Mouse (Mus musculus) CH12.LX (cell line): ENCODE measurements at regions not wholly inside any gene's neighbourhood (a gene's known extent, or its start where the extent isn't known, plus 50 kb on each side); places are given as distances from the start of the nearest gene placed in this dataset.

Experiments used
- CTCF ChIP-seq, 2 experiments: IDR thresholded peaks in 1 of 2; conservative IDR thresholded peaks in 1 of 2; 2 replicates each; pipeline ENCODE4 v1.5.1; 2011 to 2012; ENCODE audit warnings: low read depth in 2 of 2, low read length in 2 of 2, improper control_type of control experiment in 1 of 2, inconsistent platforms in 1 of 2, mild to moderate bottlenecking in 1 of 2, moderate library complexity in 1 of 2
- EP300 ChIP-seq: IDR thresholded peaks from 2 replicates; pipeline ENCODE4 v1.6.1; 2011; ENCODE audit warnings: low read length, improper control_type of control experiment
- JUND ChIP-seq: conservative IDR thresholded peaks from 2 replicates; pipeline ENCODE4 v1.6.1; 2011; ENCODE audit warnings: low read depth, low read length, improper control_type of control experiment
- MXI1 ChIP-seq: IDR thresholded peaks from 2 replicates; pipeline ENCODE4 v1.6.1; 2011; ENCODE audit warnings: mild to moderate bottlenecking, low read depth, low read length, improper control_type of control experiment
- NRF1 ChIP-seq: IDR thresholded peaks from 2 replicates; pipeline ENCODE4 v1.6.1; 2014; ENCODE audit warnings: low read depth, mild to moderate bottlenecking, inconsistent platforms, low read length, improper control_type of control experiment, moderate library complexity
- POLR2A ChIP-seq: IDR thresholded peaks from 2 replicates; pipeline ENCODE4 v1.6.1; 2011; ENCODE audit warnings: low read depth, mild to moderate bottlenecking, improper control_type of control experiment, low read length
- POLR2AphosphoS2 ChIP-seq: IDR thresholded peaks from 2 replicates; pipeline ENCODE4 v1.6.1; 2011; ENCODE audit warnings: low read depth, low read length, improper control_type of control experiment
- SIN3A ChIP-seq: IDR thresholded peaks from 2 replicates; pipeline ENCODE4 v1.6.1; 2012; ENCODE audit warnings: low read length, improper control_type of control experiment, inconsistent platforms
- ZKSCAN1 ChIP-seq: IDR thresholded peaks from 2 replicates; pipeline ENCODE4 v1.6.1; 2012; ENCODE audit warnings: low read depth, inconsistent platforms, low read length, improper control_type of control experiment, borderline replicate concordance
- ZMIZ1 ChIP-seq: IDR thresholded peaks from 2 replicates; pipeline ENCODE4 v1.6.1; 2012; ENCODE audit warnings: low read depth, mild to moderate bottlenecking, inconsistent platforms, low read length, improper control_type of control experiment

DNA sequence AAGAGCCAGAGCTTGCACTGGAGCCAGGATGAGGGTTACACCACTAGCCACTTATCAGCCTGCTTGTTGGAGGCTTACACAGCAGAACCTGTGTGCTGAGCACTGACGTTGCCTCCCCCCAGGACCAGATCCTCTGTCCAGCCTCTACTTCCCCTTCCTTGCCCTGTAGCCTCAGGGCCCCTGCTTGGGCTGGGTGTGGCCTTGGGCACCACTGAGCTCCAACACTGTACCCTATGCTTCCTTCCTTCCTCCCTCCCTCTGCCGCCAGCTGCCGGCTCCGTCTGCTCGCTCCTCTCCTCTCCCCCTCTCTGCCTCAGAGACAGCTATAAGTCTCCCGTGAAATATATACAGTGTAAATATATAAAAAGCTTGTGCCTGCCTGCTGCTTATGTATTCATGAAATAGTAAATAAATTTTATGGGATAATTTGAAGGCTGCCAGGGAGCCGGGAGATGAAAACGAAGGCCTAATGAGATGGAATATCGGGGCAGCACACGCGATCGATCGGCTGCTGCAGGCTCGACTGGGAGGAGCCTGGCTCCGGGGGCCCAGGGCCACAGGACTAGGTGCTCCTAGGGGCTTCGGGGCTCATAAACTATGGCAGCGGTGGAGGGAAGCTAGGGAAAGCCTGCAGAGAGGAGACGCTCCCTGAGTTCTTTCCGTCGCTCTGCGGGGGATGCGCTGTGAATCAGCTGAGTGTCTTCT lies 135.6 kb downstream of the Rbm19 start:
- no peak for TF ChIP-seq EP300
- no peak for TF ChIP-seq ZKSCAN1
- no peak for TF ChIP-seq NRF1
- no peak for TF ChIP-seq ZMIZ1
- TF ChIP-seq CTCF (conservative IDR thresholded peaks at IDR 0.05 in 1 of 2, IDR thresholded peaks at IDR 0.05 in 1 of 2; ENCODE audit: low read depth in 2 of 2, low read length in 2 of 2): no peak
- TF ChIP-seq JUND: no peak
- no peak for TF ChIP-seq MXI1
- no peak for TF ChIP-seq POLR2AphosphoS2
- no peak for TF ChIP-seq POLR2A
- TF ChIP-seq SIN3A: no peak
